Mouse (Mus musculus) WW6 (cell line): Measurements from ENCODE around the gene Tmem110.

Experiments
- DNase-seq: peaks from one replicate; pipeline ENCODE4 v3.0.0-alpha.2; 2013; ENCODE audit warnings: low read depth, low spot score

Tmem110 gene

DNA sequence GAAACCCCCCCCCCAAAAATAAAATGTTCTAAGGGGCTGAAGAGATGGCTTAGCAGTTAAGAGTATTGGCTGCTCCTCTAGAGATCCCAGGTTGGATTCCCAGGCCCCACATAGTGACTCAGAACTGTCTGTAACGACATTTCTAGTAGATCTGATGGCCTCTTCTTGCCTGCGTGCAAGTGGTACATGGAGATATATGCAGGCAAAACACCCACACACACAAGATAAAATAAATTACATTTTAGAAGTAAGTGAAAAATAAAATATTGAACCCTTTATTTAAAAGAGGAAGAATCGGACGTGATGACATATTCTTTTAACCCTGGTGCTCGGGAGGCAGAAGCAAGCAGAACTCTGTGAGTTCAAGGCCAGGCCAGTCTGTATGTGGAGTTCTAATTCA is 77.2 kb downstream of the Tmem110 start:
- DNase-seq = no peak

DNA sequence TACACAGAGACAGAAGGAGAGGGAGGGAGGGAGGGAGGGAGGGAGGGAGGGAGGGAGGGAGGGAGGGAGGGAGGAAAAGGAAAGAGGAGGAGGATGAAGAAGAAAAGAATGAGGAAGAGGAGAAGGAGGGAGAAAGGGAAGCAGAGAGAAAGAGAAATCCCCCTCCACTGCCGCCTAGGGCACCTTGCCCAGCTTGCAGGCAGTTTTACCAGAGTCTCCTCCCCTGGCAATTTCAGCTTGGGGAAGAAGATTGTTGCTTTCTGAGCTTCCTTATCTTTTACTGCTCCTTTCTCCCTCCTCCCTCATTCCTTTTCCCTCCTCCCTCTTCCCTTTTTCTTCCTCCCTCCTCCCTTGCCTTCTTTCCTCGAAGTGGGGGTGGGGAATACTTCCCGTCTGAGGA is 77.6 kb downstream of the Tmem110 start:
- DNase-seq = no peak

DNA sequence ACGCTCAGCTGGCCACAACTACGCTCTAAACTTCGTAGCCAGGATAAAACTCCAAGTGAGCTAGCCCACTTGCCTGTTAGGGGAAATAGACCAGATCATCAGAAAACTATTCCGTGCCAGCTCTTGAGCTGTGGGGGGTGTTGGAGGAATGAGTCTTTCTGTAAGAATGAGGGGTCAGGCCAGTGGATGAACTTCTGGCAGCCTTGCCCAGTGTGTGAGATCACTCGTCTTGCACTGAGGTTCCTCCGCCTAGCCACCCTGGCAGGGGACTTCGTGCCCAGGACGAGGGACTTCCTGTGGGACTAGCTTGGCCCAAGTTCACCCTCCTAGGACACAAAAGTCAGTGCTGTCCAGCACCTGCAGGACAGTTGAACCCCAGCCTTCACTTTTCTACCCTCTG is 78.9 kb downstream of the Tmem110 start:
- DNase-seq = no peak

DNA sequence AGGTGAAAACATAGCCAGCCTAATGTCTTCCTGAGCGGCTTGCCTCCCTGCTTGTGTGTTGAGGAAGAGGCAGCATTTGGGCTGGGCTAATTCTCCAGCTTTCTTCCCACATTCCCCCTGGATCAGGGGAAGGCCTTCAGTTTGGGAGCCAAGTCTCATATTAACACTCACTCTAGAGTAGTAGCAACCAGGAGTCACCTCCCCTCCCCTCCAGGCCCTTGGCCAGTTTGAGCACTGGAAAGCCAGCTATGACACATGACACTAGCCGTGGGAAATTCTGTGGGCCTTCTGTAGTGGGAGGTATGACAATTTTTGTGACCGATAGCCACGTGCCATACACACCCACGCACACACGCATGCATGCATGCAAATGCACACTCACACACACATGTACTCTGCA is 80.6 kb downstream of the Tmem110 start:
- DNase-seq = no peak

DNA sequence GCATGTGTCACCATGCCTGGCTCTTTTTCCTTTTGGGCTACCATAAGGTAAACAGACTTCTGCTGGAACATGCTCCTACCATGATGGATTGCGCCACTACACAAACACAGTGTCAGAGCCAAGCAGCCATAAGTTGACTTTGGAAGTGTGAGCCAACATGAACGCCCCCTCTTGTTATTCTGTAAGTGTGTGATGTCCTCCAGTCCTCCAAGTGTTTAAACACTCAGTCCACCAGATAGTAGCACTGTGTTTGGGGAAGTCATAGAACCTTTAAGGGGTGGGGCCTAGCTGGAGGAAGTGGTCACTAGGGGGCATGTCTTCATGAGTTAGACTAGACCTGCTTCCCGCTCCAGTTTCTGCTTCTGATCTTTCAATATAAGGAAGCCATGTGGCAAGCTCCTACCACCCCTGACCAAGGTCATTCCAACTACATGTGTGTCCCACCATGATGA is 82.5 kb downstream of the Tmem110 start:
- no peak for DNase-seq

DNA sequence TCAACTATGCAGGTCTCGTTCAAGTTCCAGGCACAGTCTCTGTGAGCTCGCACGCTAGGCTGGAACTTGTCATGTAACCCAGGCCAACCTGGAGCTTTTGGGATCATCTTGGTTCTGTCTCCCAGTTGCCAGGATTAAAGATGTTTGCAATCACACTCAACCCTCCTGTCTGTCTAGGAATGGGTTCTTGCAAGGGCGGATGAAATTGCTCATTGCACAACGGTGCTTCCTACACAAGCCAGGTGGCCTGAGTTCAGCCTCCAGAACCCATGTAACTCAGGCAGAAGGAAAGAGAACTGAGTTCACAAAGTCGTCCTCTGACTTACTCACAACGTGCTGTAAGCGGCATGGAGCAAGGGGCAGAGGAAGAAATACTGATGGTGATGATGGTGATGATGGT is 85.8 kb downstream of the Tmem110 start:
- no peak for DNase-seq

DNA sequence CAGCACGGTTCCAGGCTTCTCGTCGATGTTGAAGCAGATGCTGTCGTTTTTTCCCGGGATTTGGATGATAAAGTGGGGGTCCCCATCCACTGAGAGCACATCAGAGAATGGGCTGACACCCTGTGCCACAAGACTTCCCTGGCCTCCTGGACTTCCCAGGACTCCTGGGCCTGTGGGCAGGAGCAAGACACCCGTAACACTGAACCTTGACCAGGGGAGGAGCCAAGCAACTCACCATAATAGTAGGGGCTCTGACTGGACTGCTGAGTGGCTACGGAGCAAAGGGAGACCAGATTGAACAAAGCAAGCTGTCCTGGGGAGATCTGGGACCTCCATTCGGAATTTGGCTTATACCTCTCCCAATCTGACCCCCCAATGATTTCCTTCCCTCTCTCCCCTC is 87.3 kb downstream of the Tmem110 start:
- no peak for DNase-seq

DNA sequence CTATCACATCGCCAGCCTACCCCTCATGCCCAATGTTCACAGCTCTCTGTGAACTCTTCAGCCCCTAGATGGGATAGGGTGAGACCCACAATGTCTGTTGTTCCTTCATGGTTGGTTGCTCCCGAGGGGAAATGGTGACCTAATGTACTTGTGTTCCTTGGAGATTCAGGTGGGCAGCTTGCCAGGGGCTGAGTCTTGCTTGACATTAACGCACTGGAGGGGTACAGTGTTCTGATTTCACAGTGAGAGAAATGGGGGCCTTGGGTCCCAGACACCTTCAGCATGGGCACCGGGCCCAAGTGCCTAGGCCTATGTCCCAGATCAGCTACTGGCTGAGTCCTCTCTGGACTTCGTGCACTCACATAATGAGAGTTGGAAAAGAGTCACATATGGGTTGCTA is 88.0 kb downstream of the Tmem110 start:
- DNase-seq = no peak

DNA sequence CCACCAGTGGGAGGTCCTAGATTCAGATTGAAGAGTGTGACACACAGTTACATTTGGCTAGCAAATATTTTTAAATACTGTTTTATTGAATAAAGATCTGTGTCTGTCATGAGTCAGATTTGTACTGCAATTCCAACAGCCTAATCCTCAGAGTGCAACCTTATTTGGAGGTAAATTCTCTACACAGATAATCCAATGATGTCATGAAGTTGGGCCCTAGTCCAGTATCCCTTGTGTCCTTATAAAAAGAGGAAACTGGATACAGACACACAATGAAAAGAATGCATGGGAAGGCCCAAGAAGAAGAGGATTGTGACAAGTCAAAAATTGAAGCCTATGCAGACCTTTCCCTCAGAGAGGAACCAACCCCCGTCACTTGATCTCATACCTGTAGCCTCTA is 91.1 kb downstream of the Tmem110 start:
- DNase-seq = no peak

DNA sequence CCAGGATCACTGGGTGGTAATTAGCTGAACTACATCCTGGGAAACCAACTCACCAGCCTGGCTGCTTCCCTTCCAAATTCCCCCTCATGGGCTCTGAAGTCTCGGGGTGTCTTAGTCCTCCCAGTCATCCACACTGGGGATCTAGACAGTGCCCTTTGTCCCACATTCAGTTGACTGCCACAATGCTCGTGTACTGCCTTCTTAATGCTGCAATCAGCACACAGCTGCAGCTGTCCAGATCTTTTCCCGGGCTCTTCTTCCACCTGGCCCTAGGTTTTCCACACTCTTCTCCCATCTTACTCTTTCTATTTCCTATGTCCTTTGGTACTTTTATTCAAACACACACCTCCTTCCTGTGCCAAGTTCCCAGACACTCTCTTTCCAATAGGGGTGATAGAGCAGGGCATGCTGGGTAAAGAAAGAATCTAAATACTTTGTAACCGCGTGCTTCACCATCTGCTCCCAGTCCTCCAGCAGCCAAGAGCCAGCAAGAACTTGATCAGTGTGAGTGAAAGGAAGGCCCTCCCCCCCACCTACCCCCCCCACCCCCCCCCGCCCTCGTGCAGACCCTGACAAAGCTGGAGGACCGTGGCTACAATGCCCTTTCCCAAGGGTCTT is 96.8 kb downstream of the Tmem110 start:
- DNase-seq = no peak

DNA sequence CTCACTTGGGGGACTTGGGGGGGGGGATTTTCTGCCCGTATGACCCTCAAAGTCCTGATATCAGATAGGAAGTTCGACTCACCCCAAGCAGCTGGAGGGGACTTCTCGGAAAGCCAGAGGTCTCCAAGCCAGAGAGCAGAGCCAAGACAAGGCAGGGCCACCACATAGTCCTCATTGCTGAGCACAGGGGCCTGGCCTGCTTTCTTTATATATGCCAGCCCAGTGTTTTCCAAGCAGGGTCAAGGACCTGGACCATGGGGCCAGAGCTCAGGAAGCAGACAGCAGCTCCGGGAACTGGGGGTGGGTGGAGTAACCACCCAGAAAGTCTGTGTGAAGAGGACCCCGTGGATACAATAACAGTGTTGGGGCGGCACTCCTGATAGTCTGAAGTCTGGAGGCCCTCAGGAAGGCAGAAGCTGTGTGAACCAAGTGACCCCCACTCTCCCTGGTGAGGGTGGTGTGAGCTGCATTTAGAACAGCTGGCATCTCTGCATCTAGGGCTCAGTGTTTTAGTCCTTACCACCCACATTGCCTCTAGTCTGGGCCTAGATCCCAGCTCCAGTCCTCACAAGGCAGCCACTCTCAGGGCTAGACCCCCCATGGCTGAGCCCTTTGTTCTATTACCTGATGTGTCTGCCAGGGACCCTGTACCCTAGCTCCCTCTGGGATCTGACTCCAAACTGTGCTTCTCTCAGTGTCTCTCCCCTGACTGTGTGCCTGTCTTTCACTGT is 98.2 kb downstream of the Tmem110 start, which contains the start of gene Itih3:
Gene Itih3, minus strand, starts transcription at position 386 of the 731 bp plus-strand sequence.
- DNase-seq = no peak

DNA sequence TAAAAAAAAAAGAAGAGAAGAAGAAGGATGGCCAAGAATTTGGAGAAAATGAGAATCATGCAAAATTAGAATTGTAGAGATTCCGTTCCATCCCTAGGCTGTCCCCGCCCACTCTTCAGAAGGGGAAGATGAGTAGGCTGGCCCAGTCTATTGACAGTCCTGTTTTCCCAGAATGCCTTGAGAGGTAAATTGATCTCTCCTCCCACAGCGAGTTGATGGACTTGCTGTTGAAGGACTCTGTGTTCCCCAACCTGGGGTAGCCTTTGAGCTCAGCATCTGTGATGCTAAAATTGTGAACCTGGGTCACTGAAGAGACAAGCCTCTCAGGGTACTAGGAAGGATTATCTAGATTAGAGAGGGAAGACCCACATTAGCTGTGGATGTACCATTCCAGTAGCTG is 100.1 kb downstream of the Tmem110 start:
- no peak for DNase-seq
